Mouse (Mus musculus): ENCODE results near the gene Zdhhc1. TPM values are rescaled to one million over a fixed set of nuclear protein-coding genes. Genes with fewer than 3 reads are reported as not detected.
A peak's percentile ranks its signal among the peaks of the same experiment; 100 is the strongest.

Zdhhc1 gene
- polyA plus RNA-seq, 1 experiment from 2014 or later = 8.9 TPM

- Histone ChIP-seq H3K4me3 (ENCODE audit: low read depth, low read length) (no peak overlapping the region), H3K4me1 (replicated peaks; ENCODE audit: control insufficient read depth, insufficient read depth, low read length) (peaks cover 26% of the 10 kb centered on the region), H3K9me3 (ENCODE audit: control insufficient read depth, low read length) (no peaks in the 10 kb centered on the region), H3K36me3 (ENCODE audit: control insufficient read depth, insufficient read depth, low read length) (no peaks in the 10 kb centered on the region), H3K27ac (ENCODE audit: low read depth, low read length) (no peak overlapping the region), H3K4me2 (no peak overlapping the region), H3K27me3 (replicated peaks; ENCODE audit: control insufficient read depth, insufficient read depth, low read length) (peaks cover 25% of the 10 kb centered on the region), H3K9ac (ENCODE audit: low read depth, low read length) (no peak overlapping the region)
- WGBS = 82% methylated on average over 7 of the region's 7 CpGs
- ATAC-seq (replicated peaks; ENCODE audit: low FRiP score) = no peak
- no peak for DNase-seq (ENCODE audit: low spot score)
Observed at GRCm38 (mm10) chr8:105466700-105467291, 29.9 kb downstream of the Zdhhc1 start.

GRCm38 (mm10) chr8:105466246-105466645 is 30.5 kb downstream of the Zdhhc1 start:
- no peak overlapping the region for H3K9ac ChIP-seq (ENCODE audit: low read depth, low read length)
- whole genome bisulfite sequencing = 83% methylated on average over 6 of the region's 6 CpGs
- H3K27me3 ChIP-seq (replicated peaks; ENCODE audit: control insufficient read depth, insufficient read depth, low read length) = peaks cover 20% of the 10 kb centered on the region
- no peak overlapping the region for H3K27ac ChIP-seq (ENCODE audit: low read depth, low read length)
- no peaks in the 10 kb centered on the region for H3K36me3 ChIP-seq (ENCODE audit: control insufficient read depth, insufficient read depth, low read length)
- no peak overlapping the region for H3K4me2 ChIP-seq
- H3K4me3 ChIP-seq (ENCODE audit: low read depth, low read length) = no peak overlapping the region
- no peak for DNase-seq (ENCODE audit: low spot score)
- H3K9me3 ChIP-seq (ENCODE audit: control insufficient read depth, low read length) = no peaks in the 10 kb centered on the region
- H3K4me1 ChIP-seq (replicated peaks; ENCODE audit: control insufficient read depth, insufficient read depth, low read length) = peaks cover 23% of the 10 kb centered on the region
- no peak for ATAC-seq (replicated peaks; ENCODE audit: low FRiP score)

GRCm38 (mm10) chr8:105464595-105464994 is 32.1 kb downstream of the Zdhhc1 start:
- Histone ChIP-seq H3K4me2 (no peak overlapping the region), H3K27ac (ENCODE audit: low read depth, low read length) (no peak overlapping the region), H3K9me3 (ENCODE audit: control insufficient read depth, low read length) (no peaks in the 10 kb centered on the region), H3K27me3 (replicated peaks; ENCODE audit: control insufficient read depth, insufficient read depth, low read length) (peaks cover 4% of the 10 kb centered on the region), H3K36me3 (ENCODE audit: control insufficient read depth, insufficient read depth, low read length) (no peaks in the 10 kb centered on the region), H3K4me1 (replicated peaks; ENCODE audit: control insufficient read depth, insufficient read depth, low read length) (peaks cover 7% of the 10 kb centered on the region), H3K4me3 (ENCODE audit: low read depth, low read length) (no peak overlapping the region), H3K9ac (ENCODE audit: low read depth, low read length) (no peak overlapping the region)
- no peak for DNase-seq (ENCODE audit: low spot score)
- WGBS = 76% methylated on average over 7 of the region's 7 CpGs
- ATAC-seq (replicated peaks; ENCODE audit: low FRiP score) = no peak

- no peak for ATAC-seq (replicated peaks; ENCODE audit: low FRiP score)
- H3K9ac ChIP-seq (ENCODE audit: low read depth, low read length) = no peak overlapping the region
- no peak overlapping the region for H3K4me3 ChIP-seq (ENCODE audit: low read depth, low read length)
- no peak overlapping the region for H3K27ac ChIP-seq (ENCODE audit: low read depth, low read length)
- WGBS = 61% methylated on average over 13 of the region's 13 CpGs
- no peaks in the 10 kb centered on the region for H3K4me1 ChIP-seq (replicated peaks; ENCODE audit: control insufficient read depth, insufficient read depth, low read length)
- DNase-seq (ENCODE audit: low spot score) = no peak
- H3K9me3 ChIP-seq (ENCODE audit: control insufficient read depth, low read length) = no peaks in the 10 kb centered on the region
- no peaks in the 10 kb centered on the region for H3K36me3 ChIP-seq (ENCODE audit: control insufficient read depth, insufficient read depth, low read length)
- H3K4me2 ChIP-seq = no peak overlapping the region
- H3K27me3 ChIP-seq (replicated peaks; ENCODE audit: control insufficient read depth, insufficient read depth, low read length) = peaks cover 3% of the 10 kb centered on the region
Observed at GRCm38 (mm10) chr8:105461085-105461803, 35.5 kb downstream of the Zdhhc1 start.

DNA sequence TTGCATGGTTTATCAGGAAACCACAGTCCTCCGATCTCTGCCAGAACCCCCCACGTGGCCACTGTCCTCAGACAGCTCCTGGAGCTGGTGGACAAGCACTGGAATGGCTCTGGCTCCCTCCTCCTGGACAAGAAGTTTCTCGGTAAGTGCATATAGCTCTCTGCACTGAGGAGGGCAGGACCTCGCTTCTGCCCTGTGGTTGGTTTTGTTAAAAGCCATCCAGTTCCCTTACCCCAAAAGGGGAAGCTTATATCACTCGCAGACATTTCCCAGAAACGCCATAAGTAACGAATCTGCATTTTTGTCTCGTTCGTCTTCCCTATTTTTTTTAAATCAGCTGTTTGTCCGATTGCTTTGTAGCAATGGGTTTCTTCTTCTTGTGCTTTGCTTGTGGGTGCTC is 41.5 kb downstream of the Zdhhc1 start:
- peak overlapping the region; percentile 8; the same call in 1 of the 2 replicates for H3K9ac ChIP-seq (ENCODE audit: low read depth, low read length)

DNA sequence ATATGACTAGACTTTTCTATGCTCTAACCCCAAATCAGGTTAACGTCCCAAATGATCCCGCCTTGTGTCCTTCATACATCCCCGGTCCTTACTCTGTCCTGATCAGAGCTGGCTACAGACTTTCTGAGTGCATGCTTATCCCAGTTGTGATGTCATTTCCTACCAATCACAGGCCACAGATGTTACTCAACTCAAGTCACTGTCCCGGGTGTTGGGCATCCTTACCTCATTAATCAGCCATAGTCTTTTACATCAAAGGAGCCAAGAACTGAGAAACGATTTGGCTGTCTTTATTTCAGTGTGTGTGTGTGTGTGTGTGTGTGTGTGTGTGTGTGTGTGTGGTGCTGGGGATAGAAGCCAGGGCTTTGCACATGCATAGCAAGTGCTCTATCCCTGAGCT is 42.6 kb downstream of the Zdhhc1 start:
- Histone ChIP-seq H3K9ac (ENCODE audit: low read depth, low read length) (no peak overlapping the region), H3K36me3 (ENCODE audit: control insufficient read depth, insufficient read depth, low read length) (no peaks in the 10 kb centered on the region), H3K4me2 (no peak overlapping the region), H3K9me3 (ENCODE audit: control insufficient read depth, low read length) (no peaks in the 10 kb centered on the region), H3K4me3 (ENCODE audit: low read depth, low read length) (no peak overlapping the region), H3K27ac (ENCODE audit: low read depth, low read length) (no peak overlapping the region), H3K27me3 (replicated peaks; ENCODE audit: control insufficient read depth, insufficient read depth, low read length) (peaks cover 5% of the 10 kb centered on the region; the same call in 1 of the 2 replicates), H3K4me1 (replicated peaks; ENCODE audit: control insufficient read depth, insufficient read depth, low read length) (0 out of 2 replicates have a peak, but pooled peaks cover 4% of the 10 kb centered on the region)
- WGBS = 57% methylated on average over 5 of the region's 5 CpGs
- no peak for DNase-seq (ENCODE audit: low spot score)
- ATAC-seq (replicated peaks; ENCODE audit: low FRiP score) = no peak

More for the DNA sequence above, 41.5 kb downstream of the Zdhhc1 start:
- 20% methylated on average over 10 of the region's 10 CpGs for WGBS
- Histone ChIP-seq H3K27ac (ENCODE audit: low read depth, low read length) (no peak overlapping the region), H3K4me3 (ENCODE audit: low read depth, low read length) (no peak overlapping the region), H3K4me2 (peak overlapping the region; percentile 44), H3K27me3 (replicated peaks; ENCODE audit: control insufficient read depth, insufficient read depth, low read length) (peaks cover 5% of the 10 kb centered on the region; the same call in 1 of the 2 replicates), H3K4me1 (replicated peaks; ENCODE audit: control insufficient read depth, insufficient read depth, low read length) (no peaks in the 10 kb centered on the region), H3K9me3 (ENCODE audit: control insufficient read depth, low read length) (no peaks in the 10 kb centered on the region), H3K36me3 (ENCODE audit: control insufficient read depth, insufficient read depth, low read length) (no peaks in the 10 kb centered on the region)
- ATAC-seq (replicated peaks; ENCODE audit: low FRiP score) = no peak
- no peak for DNase-seq (ENCODE audit: low spot score)

DNA sequence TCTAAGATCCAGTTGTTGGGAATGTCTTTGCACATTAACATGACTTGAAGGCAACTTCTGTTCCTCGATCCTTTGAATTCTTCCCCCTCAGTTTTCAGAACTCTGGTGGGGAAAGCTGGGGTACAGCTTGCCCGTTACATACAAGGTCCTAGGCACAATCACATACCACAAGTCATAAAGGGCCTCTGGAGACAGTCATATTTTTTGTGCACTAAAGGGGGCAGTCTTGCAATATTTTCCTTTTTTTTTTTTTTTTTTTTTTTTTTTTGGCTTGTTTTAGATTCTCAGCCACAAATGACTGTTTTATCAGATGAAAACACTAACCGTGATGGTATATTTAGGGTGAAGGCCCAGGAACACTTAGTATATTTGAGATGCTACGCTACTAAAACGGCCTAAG is 43.4 kb downstream of the Zdhhc1 start:
- no peak for ATAC-seq (replicated peaks; ENCODE audit: low FRiP score)
- Histone ChIP-seq H3K9me3 (ENCODE audit: control insufficient read depth, low read length) (no peaks in the 10 kb centered on the region), H3K4me2 (no peak overlapping the region), H3K4me3 (ENCODE audit: low read depth, low read length) (no peak overlapping the region), H3K9ac (ENCODE audit: low read depth, low read length) (no peak overlapping the region), H3K27me3 (replicated peaks; ENCODE audit: control insufficient read depth, insufficient read depth, low read length) (peaks cover 5% of the 10 kb centered on the region; the same call in 1 of the 2 replicates), H3K27ac (ENCODE audit: low read depth, low read length) (no peak overlapping the region), H3K36me3 (ENCODE audit: control insufficient read depth, insufficient read depth, low read length) (no peaks in the 10 kb centered on the region), H3K4me1 (replicated peaks; ENCODE audit: control insufficient read depth, insufficient read depth, low read length) (0 out of 2 replicates have a peak, but pooled peaks cover 6% of the 10 kb centered on the region)
- WGBS = 61% methylated on average over 5 of the region's 5 CpGs
- DNase-seq (ENCODE audit: low spot score) = no peak

DNA sequence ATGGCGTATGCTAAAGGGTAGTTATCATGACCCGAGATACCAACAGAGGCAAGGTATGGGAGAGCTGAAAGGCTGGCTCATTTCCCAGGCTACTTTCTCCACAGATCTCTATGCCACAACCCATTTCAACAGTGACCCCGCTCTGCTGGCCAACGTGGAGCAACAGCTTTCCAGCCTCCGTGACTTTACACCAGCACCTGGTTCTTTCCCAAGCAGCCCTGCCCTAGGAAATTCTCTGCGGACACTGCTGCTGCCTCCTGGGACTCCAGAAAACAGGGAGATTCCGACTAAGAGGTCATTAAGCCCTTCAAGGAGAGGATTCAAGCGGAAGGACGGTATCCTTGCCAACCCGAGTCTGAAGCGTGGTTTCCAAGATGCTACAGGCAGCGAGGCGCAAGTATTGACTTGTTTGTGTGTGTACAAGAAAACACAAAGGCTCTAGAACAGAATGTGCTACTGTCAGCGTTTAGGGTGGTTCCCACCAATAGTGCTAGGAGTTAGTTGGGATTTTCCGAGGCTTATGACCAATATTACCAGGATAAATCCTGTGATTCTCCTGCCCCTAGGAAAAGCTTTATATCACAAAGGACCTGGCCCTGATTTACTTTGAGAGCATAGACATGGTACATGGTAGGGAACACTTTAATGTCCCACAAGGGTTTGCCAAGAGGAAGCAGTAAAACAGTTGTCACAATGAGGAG is 44.6 kb downstream of the Zdhhc1 start:
- no peak for ATAC-seq (replicated peaks; ENCODE audit: low FRiP score)
- peaks cover 5% of the 10 kb centered on the region; the same call in 1 of the 2 replicates for H3K27me3 ChIP-seq (replicated peaks; ENCODE audit: control insufficient read depth, insufficient read depth, low read length)

More for the DNA sequence above, 44.6 kb downstream of the Zdhhc1 start:
- Histone ChIP-seq H3K4me1 (replicated peaks; ENCODE audit: control insufficient read depth, insufficient read depth, low read length) (0 out of 2 replicates have a peak, but pooled peaks cover 8% of the 10 kb centered on the region), H3K4me3 (ENCODE audit: low read depth, low read length) (no peak overlapping the region), H3K4me2 (no peak overlapping the region), H3K9ac (ENCODE audit: low read depth, low read length) (no peak overlapping the region), H3K9me3 (ENCODE audit: control insufficient read depth, low read length) (no peaks in the 10 kb centered on the region), H3K36me3 (ENCODE audit: control insufficient read depth, insufficient read depth, low read length) (no peaks in the 10 kb centered on the region), H3K27ac (ENCODE audit: low read depth, low read length) (no peak overlapping the region)
- no peak for DNase-seq (ENCODE audit: low spot score)
- 61% methylated on average over 15 of the region's 15 CpGs for WGBS

Measured in liver, embryonic 11.5 days (tissue).